Mouse (Mus musculus) testis, adult 2 months (tissue): ENCODE data around the gene Tapbpl. TPM values are rescaled to one million over a fixed set of nuclear protein-coding genes. Genes with fewer than 3 reads are reported as not detected.

Experiments used
- H3K27ac ChIP-seq: fragments of 200-500 bp; 2 replicates; pipeline ENCODE4 v1.5.1; 2012; ENCODE audit warnings: low read depth, low read length; ENCODE audit not compliant: control insufficient read depth, insufficient read depth
- H3K27me3 ChIP-seq: fragments of 200-500 bp; 2 replicates; pipeline ENCODE4 v1.6.1; 2012; ENCODE audit warnings: mild to moderate bottlenecking, low read length, moderate library complexity; ENCODE audit not compliant: control insufficient read depth, insufficient read depth
- H3K36me3 ChIP-seq: fragments of 200-500 bp; 2 replicates; pipeline ENCODE4 v1.6.1; 2012; ENCODE audit warnings: mild to moderate bottlenecking, low read length; ENCODE audit not compliant: control insufficient read depth, insufficient read depth
- H3K4me1 ChIP-seq: fragments of 200-500 bp; 2 replicates; pipeline ENCODE4 v1.6.1; 2012; ENCODE audit warnings: low read length; ENCODE audit not compliant: control insufficient read depth, insufficient read depth
- H3K4me3 ChIP-seq: fragments of 200-500 bp; 2 replicates; pipeline ENCODE4 v1.5.1; 2012; ENCODE audit warnings: low read depth, mild to moderate bottlenecking, low read length, moderate library complexity, mixed read lengths; ENCODE audit not compliant: control insufficient read depth
- CTCF ChIP-seq: fragments of 200-500 bp; IDR thresholded peaks from 2 replicates; pipeline ENCODE4 v1.5.1; 2012; ENCODE audit warnings: low read depth, mild to moderate bottlenecking, inconsistent platforms, low read length, moderate library complexity; ENCODE audit not compliant: control insufficient read depth, insufficient read depth, insufficient replicate concordance
- POLR2A ChIP-seq: fragments of 200-500 bp; IDR thresholded peaks from 2 replicates; pipeline ENCODE4 v1.6.1; 2012; ENCODE audit warnings: low read depth, mild to moderate bottlenecking, inconsistent platforms, low read length, moderate library complexity; ENCODE audit not compliant: control insufficient read depth
- polyA plus RNA-seq: library from polyadenylated mRNA; depleted of rRNA; stranded (reverse); fragments of >200 nt; gene quantifications from 2 replicates; pipeline ENCODE4 v1.2.3, GENCODE M21; 2012

Tapbpl gene
- polyA plus RNA-seq, 1 experiment: 8.0 TPM

DNA sequence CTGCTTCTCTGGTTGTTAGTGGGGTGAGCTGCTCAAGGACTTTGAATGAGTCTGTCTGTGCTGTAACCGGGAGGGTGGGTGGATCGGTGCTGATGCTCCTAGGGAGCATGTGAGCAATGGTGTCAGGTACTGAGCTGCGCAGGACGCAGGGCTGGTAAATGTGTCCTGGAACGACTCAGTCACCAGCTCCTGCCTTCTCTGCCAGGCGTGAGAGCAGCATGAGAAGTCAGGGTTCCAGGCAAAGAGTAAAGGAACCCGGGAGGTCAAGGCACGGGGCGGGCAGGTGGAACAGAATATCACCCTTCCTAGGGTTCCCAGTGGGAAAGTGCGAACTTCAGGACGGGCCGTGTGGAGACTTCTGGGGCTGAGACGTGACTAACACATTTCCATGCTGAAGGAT, 34.4 kb upstream of the Tapbpl start:
- H3K4me1 ChIP-seq: no peaks in the 10 kb centered on the region
- no peak overlapping the region for H3K27ac ChIP-seq
- H3K36me3 ChIP-seq: no peaks in the 10 kb centered on the region
- peak overlapping the region; percentile 80 for H3K4me3 ChIP-seq
- H3K27me3 ChIP-seq: no peaks in the 10 kb centered on the region
- TF ChIP-seq POLR2A (no peak), CTCF (no peak)

DNA sequence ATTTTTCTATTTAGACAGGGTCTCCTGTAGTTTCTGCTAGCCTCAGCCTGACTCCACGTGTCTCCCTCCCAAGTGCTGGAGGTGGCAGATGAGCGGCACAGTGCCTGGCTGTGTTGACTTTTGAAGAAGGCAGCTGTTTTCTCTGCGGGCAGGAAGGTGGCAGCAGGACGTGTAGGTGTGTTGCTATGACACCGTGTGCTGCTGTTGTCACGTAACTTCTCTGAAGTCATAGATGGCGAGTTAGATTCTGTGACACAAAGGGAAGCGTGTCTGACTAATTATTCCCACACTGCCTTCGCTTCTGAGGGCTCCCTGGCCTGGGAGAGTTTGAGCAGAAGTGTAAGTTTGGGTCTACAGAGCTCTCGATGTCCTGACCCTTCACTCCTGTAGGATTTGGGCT, 33.6 kb upstream of the Tapbpl start:
- H3K36me3 ChIP-seq: no peaks in the 10 kb centered on the region
- H3K4me3 ChIP-seq: peak overlapping the region; percentile 80
- no peaks in the 10 kb centered on the region for H3K27me3 ChIP-seq
- TF ChIP-seq POLR2A (peak; percentile 52; the same call in 1 of the 2 replicates), CTCF (no peak)
- 0 out of 2 replicates have a peak overlapping the region, but pooled peaks have one; percentile 12 for H3K27ac ChIP-seq
- no peaks in the 10 kb centered on the region for H3K4me1 ChIP-seq

DNA sequence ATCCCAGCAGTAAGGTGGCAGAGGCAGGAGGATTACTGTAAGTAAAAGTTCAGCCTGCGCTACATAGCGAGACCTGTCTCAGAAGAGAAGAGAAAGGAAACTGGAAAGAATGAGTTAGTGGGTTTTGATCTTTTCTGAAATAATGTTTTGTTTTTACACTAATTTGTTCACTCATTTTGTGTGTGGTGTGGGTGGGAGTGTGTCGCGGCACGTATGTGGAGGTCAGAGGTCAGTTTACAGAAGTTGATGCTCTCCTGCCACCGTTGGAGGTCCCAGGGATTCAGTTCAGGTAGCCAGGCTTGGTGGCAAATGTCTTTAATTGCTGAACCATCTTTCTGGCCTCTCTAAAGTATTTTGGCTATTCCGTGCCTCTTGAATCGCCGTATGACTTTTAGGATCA, 32.6 kb upstream of the Tapbpl start:
- H3K4me3 ChIP-seq: no peak overlapping the region
- no peak overlapping the region for H3K27ac ChIP-seq
- H3K36me3 ChIP-seq: no peaks in the 10 kb centered on the region
- H3K4me1 ChIP-seq: no peaks in the 10 kb centered on the region
- TF ChIP-seq CTCF: no peak
- no peak for TF ChIP-seq POLR2A
- H3K27me3 ChIP-seq: no peaks in the 10 kb centered on the region

DNA sequence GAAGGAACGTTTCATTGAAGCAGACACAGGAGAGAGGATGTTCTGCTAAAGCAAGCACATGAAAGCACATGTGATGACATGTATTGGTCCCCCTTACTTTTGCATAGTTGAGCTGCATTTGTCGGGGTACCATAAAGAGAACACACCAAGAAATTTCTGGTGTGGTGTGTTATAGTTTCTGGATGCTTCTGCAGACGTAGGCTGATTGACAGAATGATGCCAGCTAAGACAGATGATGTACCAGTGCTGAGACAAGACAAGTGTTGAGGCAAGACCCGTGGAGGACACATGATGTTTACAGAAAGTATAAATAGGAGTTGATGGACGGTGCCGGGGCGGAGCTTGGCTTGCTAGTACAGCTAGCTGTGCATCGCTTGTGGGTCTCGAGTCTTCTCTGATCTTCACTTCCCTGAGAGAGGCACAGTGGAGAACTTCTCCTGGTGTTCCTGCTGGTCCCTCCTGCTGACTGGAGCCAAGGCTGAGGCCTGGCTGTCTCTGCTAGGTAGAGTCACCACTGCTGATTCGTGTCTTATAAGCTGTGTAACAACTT, 28.4 kb upstream of the Tapbpl start:
- Histone ChIP-seq H3K27ac (no peak overlapping the region), H3K36me3 (no peaks in the 10 kb centered on the region), H3K4me3 (no peak overlapping the region), H3K4me1 (no peaks in the 10 kb centered on the region), H3K27me3 (no peaks in the 10 kb centered on the region)
- no peak for TF ChIP-seq POLR2A
- TF ChIP-seq CTCF: no peak

DNA sequence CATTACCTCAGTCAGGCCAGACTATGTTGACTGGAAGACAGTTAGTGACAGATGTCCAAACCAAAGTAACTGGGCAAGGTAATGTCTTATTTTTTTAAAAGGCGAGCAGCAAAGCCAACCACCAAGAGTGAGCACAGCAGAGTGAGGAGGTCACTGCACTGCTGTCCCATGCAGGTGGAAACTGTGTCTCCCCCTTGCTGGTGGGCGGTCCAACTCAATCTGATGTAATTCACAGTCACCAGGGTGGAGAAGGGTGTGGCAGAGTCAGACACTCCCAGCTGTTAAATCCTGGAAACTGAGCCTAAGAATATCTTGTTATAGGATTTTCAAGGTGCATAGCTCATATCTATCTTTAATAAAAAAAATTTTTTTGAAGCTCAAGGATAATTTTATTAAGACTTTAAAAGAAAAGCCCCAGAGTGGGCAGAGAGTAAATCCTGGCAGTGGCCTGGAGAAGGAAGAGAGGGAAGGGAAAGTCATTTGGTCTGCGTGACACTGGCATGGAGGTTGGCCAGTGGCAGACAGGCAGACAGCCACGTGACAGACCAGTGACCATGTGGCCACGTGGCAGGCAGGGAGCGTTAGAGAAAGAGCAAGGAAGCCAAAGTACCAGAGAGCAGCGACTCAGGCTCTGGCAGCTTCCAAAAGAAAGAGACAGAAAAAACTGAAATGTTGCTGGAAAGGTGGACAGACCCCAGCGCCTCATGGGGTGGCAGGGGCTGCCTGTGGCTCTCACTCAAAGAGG, 24.7 kb upstream of the Tapbpl start:
- no peaks in the 10 kb centered on the region for H3K27me3 ChIP-seq
- TF ChIP-seq CTCF (no peak), POLR2A (no peak)

DNA sequence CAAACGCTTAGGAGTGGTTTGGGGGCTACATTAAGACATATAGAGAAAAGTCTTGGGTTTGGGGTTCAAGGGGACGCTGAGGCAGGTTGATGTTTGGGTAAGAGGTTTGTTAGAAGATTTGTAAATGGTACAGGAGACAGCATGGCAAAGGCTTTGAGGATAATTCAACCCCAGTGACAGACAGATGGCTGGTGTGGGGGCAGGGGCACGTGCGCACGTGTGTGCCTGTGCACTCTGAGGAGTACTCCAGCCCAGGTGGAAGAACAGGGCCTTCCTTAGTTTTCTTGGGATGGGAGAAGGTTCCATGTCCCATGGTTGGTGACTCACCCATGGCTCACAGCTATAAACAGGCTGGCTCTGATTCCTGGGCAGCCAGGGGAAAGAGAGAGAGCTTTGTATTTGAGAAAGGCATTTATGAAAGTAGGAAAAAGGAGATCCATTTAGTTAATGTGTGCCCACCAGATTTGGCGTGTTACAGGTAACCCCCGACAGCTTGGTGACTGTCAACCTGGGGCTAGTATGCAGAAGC, 23.9 kb upstream of the Tapbpl start:
- no peak for TF ChIP-seq CTCF
- Histone ChIP-seq H3K4me1 (no peaks in the 10 kb centered on the region), H3K27ac (no peak overlapping the region), H3K4me3 (no peak overlapping the region), H3K36me3 (no peaks in the 10 kb centered on the region), H3K27me3 (no peaks in the 10 kb centered on the region)

More for the DNA sequence above, 24.7 kb upstream of the Tapbpl start:
- H3K4me3 ChIP-seq: no peak overlapping the region
- H3K4me1 ChIP-seq: no peaks in the 10 kb centered on the region
- H3K27ac ChIP-seq: no peak overlapping the region
- no peaks in the 10 kb centered on the region for H3K36me3 ChIP-seq

DNA sequence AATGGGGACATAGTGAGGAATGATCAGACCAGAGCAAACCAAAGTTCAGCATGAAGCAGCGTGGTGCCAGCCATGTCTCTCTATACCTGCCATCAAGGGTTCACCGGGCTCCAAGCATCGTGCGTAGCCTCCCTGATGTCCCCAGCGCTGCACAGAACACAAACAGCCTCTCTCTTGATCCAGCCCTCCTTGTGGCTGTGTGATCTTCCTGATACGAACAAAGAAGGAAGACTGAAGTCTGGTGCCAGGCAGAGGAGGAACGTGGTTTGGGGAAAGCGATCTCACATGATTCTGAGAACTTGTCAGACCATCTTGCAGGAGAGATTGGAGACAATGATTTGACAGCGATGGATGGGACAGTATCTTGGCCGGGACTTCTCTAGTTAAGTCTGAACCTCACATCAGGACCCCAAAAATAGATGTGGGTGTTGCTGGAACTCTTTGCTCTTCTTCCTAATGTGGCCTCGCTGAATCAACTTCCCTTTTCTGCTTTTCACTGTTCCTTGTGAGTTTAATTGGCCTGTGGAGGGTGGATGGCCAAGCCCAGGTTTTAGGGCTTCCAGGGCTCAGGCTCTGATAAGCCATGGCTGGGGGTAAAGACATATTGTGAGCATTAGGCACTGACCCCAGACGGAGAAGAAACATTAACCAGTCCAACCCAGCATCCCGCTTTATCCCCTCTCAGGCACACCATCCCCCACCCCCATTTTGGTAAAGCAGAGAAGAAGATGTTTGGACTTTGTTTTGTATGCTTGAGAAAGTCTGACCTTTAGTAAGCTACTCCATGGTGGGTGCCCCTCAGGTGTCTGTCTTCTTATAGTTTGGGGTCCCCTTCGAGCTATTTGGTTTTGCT, 22.4 kb upstream of the Tapbpl start:
- no peak for TF ChIP-seq POLR2A
- TF ChIP-seq CTCF: no peak
- Histone ChIP-seq H3K27me3 (no peaks in the 10 kb centered on the region), H3K4me3 (no peak overlapping the region), H3K4me1 (no peaks in the 10 kb centered on the region), H3K27ac (no peak overlapping the region), H3K36me3 (no peaks in the 10 kb centered on the region)
